Mouse (Mus musculus) CH12.LX (cell line): ENCODE results near the gene Hoxa7.

ENCODE experiments used
- E2F4 ChIP-seq: IDR thresholded peaks from 2 replicates; pipeline ENCODE4 v1.6.1; 2011; ENCODE audit warnings: low read depth, low read length, improper control_type of control experiment; ENCODE audit not compliant: insufficient replicate concordance
- EP300 ChIP-seq: IDR thresholded peaks from 2 replicates; pipeline ENCODE4 v1.6.1; 2011; ENCODE audit warnings: low read length, improper control_type of control experiment
- MAX ChIP-seq: IDR thresholded peaks from 2 replicates; pipeline ENCODE4 v1.6.1; 2011; ENCODE audit warnings: low read length, improper control_type of control experiment
- NELFE ChIP-seq: IDR thresholded peaks from 2 replicates; pipeline ENCODE4 v1.6.1; 2011; ENCODE audit warnings: low read depth, low read length, improper control_type of control experiment
- POLR2A ChIP-seq: IDR thresholded peaks from 2 replicates; pipeline ENCODE4 v1.6.1; 2011; ENCODE audit warnings: low read depth, mild to moderate bottlenecking, improper control_type of control experiment, low read length

- no peak for TF ChIP-seq POLR2A
- TF ChIP-seq NELFE, result no peak
- TF ChIP-seq E2F4, result no peak
- no peak for TF ChIP-seq EP300
- no peak for TF ChIP-seq MAX
These were observed 28.2 kb upstream of the Hoxa7 start for GRCm38 (mm10) chr6:52249826-52250225.
